Mouse (Mus musculus) kidney, adult 2 months (tissue): Measurements from ENCODE around the gene Gm45711.
"Not testable (repeated sequence)": the region's sequence is repeated elsewhere in the genome, so short reads cannot be mapped to it uniquely, and the experiment has no call there.

Experiments
- CTCF ChIP-seq: fragments of 200-500 bp; conservative IDR thresholded peaks from 2 replicates; pipeline ENCODE4 v1.5.1; 2011; ENCODE audit warnings: low read depth, mild to moderate bottlenecking, control low read depth, low read length, moderate library complexity, mixed read lengths; ENCODE audit not compliant: insufficient read depth, insufficient read length
- POLR2A ChIP-seq: fragments of 200-500 bp; IDR thresholded peaks from one replicate; pipeline ENCODE4 v1.6.1; 2011; ENCODE audit warnings: low read depth, low read length, control low read depth

GRCm38 (mm10) chr8:104264271-104264935, 45.5 kb downstream of the Gm45711 start:
- TF ChIP-seq CTCF, POLR2A: not testable (repeated sequence)
